Mouse (Mus musculus): ENCODE measurements around the gene Akt3.

- TF ChIP-seq POLR2A (IDR thresholded peaks at IDR 0.05; ENCODE audit: low read depth, low read length), result no peak
- TF ChIP-seq CTCF (IDR thresholded peaks at IDR 0.05; ENCODE audit: extremely low read depth, insufficient read depth, insufficient read length, insufficient replicate concordance), result no peak
Measured at GRCm38 (mm10) chr1:177016729-177017128, 241.3 kb downstream of the Akt3 start.

Measured in spleen, adult 2 months (tissue).